10 mouse cellular contexts compared by ENCODE assay signal in genomic region chr1:20801682-20802390, GRCm38 (mm10). TPM values are rescaled to one million over a fixed set of nuclear protein-coding genes. Genes with fewer than 3 reads are reported as not detected.
A peak's percentile ranks its signal among the peaks of the same experiment; 100 is the strongest.
DNase-seq lines count a peak whose midpoint lies in the region; ATAC-seq and TF ChIP-seq lines count a peak whose summit lies in the region.
"Had no signal": no experiment of that assay in that cellular context is flagged by ENCODE, and none has a peak within 500 bp of the region (broad histone marks: within the 10 kb centered on the region; RNA-seq: fewer than 3 reads in every experiment).

No protein-coding gene starts in this region.

- H3K4me3 ChIP-seq in gastrocnemius, adult 2 months, result no peak overlapping the region
- no peak overlapping the region for H3K4me3 ChIP-seq in MEL (ENCODE audit: control insufficient read depth in 1 of 2, insufficient read depth in 1 of 2, low read depth in 2 of 2, low read length in 2 of 2)
- H3K4me3 ChIP-seq in forebrain, embryonic 14.5 days (ENCODE audit: low read depth, low read length), result no peak overlapping the region
- H3K4me3 ChIP-seq in layer of hippocampus, adult 2 months, result no peak overlapping the region
- no peak overlapping the region for H3K4me3 ChIP-seq in neural tube, embryonic 14.5 days (ENCODE audit: low read depth, low read length)
- H3K4me3 ChIP-seq: myocyte had no signal

- TF ChIP-seq RAD21 in MEL (IDR thresholded peaks at IDR 0.05; ENCODE audit: low read depth, low read length), result peak; percentile 11; the same call in 1 of the 2 replicates

- no peak for DNase-seq in gastrocnemius, adult 2 months
- DNase-seq in gastrocnemius, postnatal 14 days, result no peak
- DNase-seq in MEL (ENCODE audit: low read depth, low spot score), result peak; percentile 35
- DNase-seq in forebrain, embryonic 14.5 days (ENCODE audit: low spot score), result peak; percentile 91
- DNase-seq in layer of hippocampus, adult 2 months (ENCODE audit: low spot score in 2 of 2), result peak; percentile 56 to 70
- no peak for DNase-seq in urinary bladder, postnatal 4 days (ENCODE audit: low spot score in 2 of 2)
- DNase-seq in natural killer cell, adult 2 months (ENCODE audit: low spot score in 2 of 2), result no peak

- H3K27ac ChIP-seq in gastrocnemius, adult 2 months, result no peak overlapping the region
- no peak overlapping the region for H3K27ac ChIP-seq in MEL (ENCODE audit: control insufficient read depth, low read depth, low read length)
- 0 out of 2 replicates have a peak overlapping the region, but pooled peaks have one; percentile 33 for H3K27ac ChIP-seq in forebrain, embryonic 14.5 days (ENCODE audit: low read depth, low read length)
- H3K27ac ChIP-seq in layer of hippocampus, adult 2 months, result no peak overlapping the region
- H3K27ac ChIP-seq in neural tube, embryonic 14.5 days (ENCODE audit: low read depth, low read length), result peak overlapping the region; percentile 35; the same call in 1 of the 2 replicates

- no peaks in the 10 kb centered on the region for H3K9me3 ChIP-seq in MEL (replicated peaks; ENCODE audit: insufficient read depth, low read length)
- no peaks in the 10 kb centered on the region for H3K9me3 ChIP-seq in forebrain, embryonic 14.5 days (replicated peaks; ENCODE audit: control insufficient read depth, low read length)
- no peaks in the 10 kb centered on the region for H3K9me3 ChIP-seq in neural tube, embryonic 14.5 days (ENCODE audit: control insufficient read depth, low read length)

- intact Hi-C loops in gastrocnemius, adult 2 months (cut with DNase I), result loop anchor here (5.0 kb wide), 2 partner anchors 100 to 190 kb away; no protein-coding TSS in a partner anchor
- intact Hi-C loops in gastrocnemius, postnatal 14 days (cut with DNase I; ENCODE audit: low total_unique reads), result loop anchor here (10.0 kb wide), 1 partner anchor 187 kb away; the partner anchor contains the start of gene Pkhd1

- no peaks in the 10 kb centered on the region for H3K79me2 ChIP-seq in MEL (ENCODE audit: control insufficient read depth, insufficient read depth, low read length, poor library complexity)

- TF ChIP-seq POLR2A in MEL (IDR thresholded peaks at IDR 0.05; ENCODE audit: control insufficient read depth in 1 of 2, insufficient read depth in 1 of 2, low read depth in 1 of 2, low read length in 2 of 2, poor library complexity in 1 of 2), result no peak

- no peaks in the 10 kb centered on the region for H3K4me1 ChIP-seq in MEL (ENCODE audit: control insufficient read depth in 1 of 2, insufficient read depth in 2 of 2, low read length in 2 of 2)
- H3K4me1 ChIP-seq in forebrain, embryonic 14.5 days (ENCODE audit: control insufficient read depth, insufficient read depth, low read length), result no peaks in the 10 kb centered on the region
- no peaks in the 10 kb centered on the region for H3K4me1 ChIP-seq in neural tube, embryonic 14.5 days (ENCODE audit: control insufficient read depth, insufficient read depth, low read length)

- TF ChIP-seq CTCF in gastrocnemius, adult 2 months (IDR thresholded peaks at IDR 0.05), result peak; percentile 55
- TF ChIP-seq CTCF in MEL (IDR thresholded peaks at IDR 0.05 in 2 of 3, conservative IDR thresholded peaks at IDR 0.05 in 1 of 3; ENCODE audit: control insufficient read depth in 1 of 3, insufficient read depth in 1 of 3, low read depth in 2 of 3, low read length in 3 of 3, poor library complexity in 1 of 3, severe bottlenecking in 1 of 3), result peak in 1 of 3 experiments; percentile 39; a peak in 2 of 6 replicates
- peak; percentile 85 for TF ChIP-seq CTCF in layer of hippocampus, adult 2 months (conservative IDR thresholded peaks at IDR 0.05)

- no peak overlapping the region for H3K4me2 ChIP-seq in forebrain, embryonic 14.5 days (ENCODE audit: low read length)
- H3K4me2 ChIP-seq in neural tube, embryonic 14.5 days (ENCODE audit: low read depth, low read length), result no peak overlapping the region

- WGBS in forebrain, embryonic 14.5 days, result 78% methylated on average over 8 of the region's 8 CpGs
- 80% methylated on average over 8 of the region's 8 CpGs for WGBS in neural tube, embryonic 14.5 days

- H3K27me3 ChIP-seq in MEL (ENCODE audit: control insufficient read depth in 1 of 2, insufficient read depth in 2 of 2, low read length in 2 of 2), result no peaks in the 10 kb centered on the region
- H3K27me3 ChIP-seq in forebrain, embryonic 14.5 days (replicated peaks; ENCODE audit: control insufficient read depth, insufficient read depth, low read length), result no peaks in the 10 kb centered on the region
- H3K27me3 ChIP-seq in neural tube, embryonic 14.5 days (ENCODE audit: control insufficient read depth, insufficient read depth, low read length), result no peaks in the 10 kb centered on the region

- peak; percentile 80 for ATAC-seq in forebrain, embryonic 14.5 days
- peak; percentile 89 for ATAC-seq in neural tube, embryonic 14.5 days (ENCODE audit: low read depth)

- peaks cover 0 to 12% of the 10 kb centered on the region in 2 experiments; a peak in 2 of 4 replicates for H3K36me3 ChIP-seq in MEL (ENCODE audit: control insufficient read depth in 1 of 2, insufficient read depth in 2 of 2, low read length in 2 of 2)
- H3K36me3 ChIP-seq in forebrain, embryonic 14.5 days (ENCODE audit: control insufficient read depth, insufficient read depth, low read length), result peaks cover 41% of the 10 kb centered on the region
- no peaks in the 10 kb centered on the region for H3K36me3 ChIP-seq in neural tube, embryonic 14.5 days (ENCODE audit: control insufficient read depth, insufficient read depth, low read length)

- TF ChIP-seq EP300 in MEL (IDR thresholded peaks at IDR 0.05; ENCODE audit: low read depth in 1 of 2, low read length in 2 of 2), result no peak

- H3K9ac ChIP-seq in MEL (ENCODE audit: control insufficient read depth, low read depth, low read length, poor library complexity, severe bottlenecking), result no peak overlapping the region
- no peak overlapping the region for H3K9ac ChIP-seq in forebrain, embryonic 14.5 days (ENCODE audit: low read length)
- H3K9ac ChIP-seq in neural tube, embryonic 14.5 days (replicated peaks; ENCODE audit: low read depth, low read length), result no peak overlapping the region

TF ChIP-seq in MEL, 35 proteins besides CTCF, POLR2A, EP300 and RAD21:
- no peak for TF ChIP-seq POLR2AphosphoS2 (IDR thresholded peaks at IDR 0.05; ENCODE audit: low read length)
- TF ChIP-seq MEF2A (IDR thresholded peaks at IDR 0.05; ENCODE audit: extremely low read depth, insufficient replicate concordance, low read depth, low read length, poor library complexity, severe bottlenecking), result no peak
- peak; percentile 33 for TF ChIP-seq SMC3 (IDR thresholded peaks at IDR 0.05; ENCODE audit: low read depth, low read length)
- no peak for TF ChIP-seq NRF1 (IDR thresholded peaks at IDR 0.05; ENCODE audit: insufficient read depth, low read depth, low read length, poor library complexity, severe bottlenecking)

RNA-seq across cellular contexts. Expression of gene Il17f, which starts 11.4 kb away (rescaled TPM):
- total RNA-seq in gastrocnemius, adult 2 months (2021), result not detected
- not detected for total RNA-seq in gastrocnemius, postnatal 14 days (2021)
- not detected in 2 replicates for total RNA-seq in MEL (2012; rRNA removed)
- polyA plus RNA-seq in MEL (2012; ENCODE audit: insufficient read depth in 1 of 2, insufficient read length in 2 of 2, low read depth in 1 of 2, low replicate concordance in 2 of 2, missing spikeins in 1 of 2), result not detected
- not detected in 2 replicates for polyA plus RNA-seq in forebrain, embryonic 14.5 days (2014; fragmentation: Nextera tagmentation; extraction: Ambion mirVana)
- total RNA-seq in layer of hippocampus, adult 2 months (2021), result under 1 TPM; 0.39 to 0.46 TPM
- polyA plus RNA-seq in neural tube, embryonic 14.5 days (2014; fragmentation: Nextera tagmentation; extraction: Ambion mirVana), result not detected in 2 replicates
- total RNA-seq: heart, postnatal 14 days had no signal
- polyA plus RNA-seq: myocyte had no signal

RNA-seq across cellular contexts. Expression of gene Mcm3, which starts 18.3 kb away (rescaled TPM):
- total RNA-seq in gastrocnemius, adult 2 months (2021), result 1 to 10 TPM; 2.6 to 3.0 TPM
- 1 to 10 TPM; 5.4 to 8.7 TPM for total RNA-seq in gastrocnemius, postnatal 14 days (2021)
- total RNA-seq in MEL (2012; rRNA removed), result 182 and 189 TPM in 2 replicates
- polyA plus RNA-seq in MEL (2012; ENCODE audit: insufficient read depth in 1 of 2, insufficient read length in 2 of 2, low read depth in 1 of 2, low replicate concordance in 2 of 2, missing spikeins in 1 of 2), result 100 to 1,000 TPM; 204 to 267 TPM
- polyA plus RNA-seq in forebrain, embryonic 14.5 days (2014; fragmentation: Nextera tagmentation; extraction: Ambion mirVana), result 64.0 and 79.4 TPM in 2 replicates
- 1 to 10 TPM; 4.0 to 5.0 TPM for total RNA-seq in layer of hippocampus, adult 2 months (2021)
- polyA plus RNA-seq in neural tube, embryonic 14.5 days (2014; fragmentation: Nextera tagmentation; extraction: Ambion mirVana), result 10.4 and 16.7 TPM in 2 replicates

Comparison
In these comparisons a context has a peak if more than half of its experiments do, and no peak if none do; other contexts are left out.
1. DNase-seq: peak in MEL (single experiment), forebrain, embryonic 14.5 days (single experiment) and layer of hippocampus, adult 2 months (2 of 2); none in gastrocnemius, adult 2 months (single experiment), gastrocnemius, postnatal 14 days (single experiment), urinary bladder, postnatal 4 days (0 of 2) and natural killer cell, adult 2 months (0 of 2).
2. H3K27ac ChIP-seq: peak in forebrain, embryonic 14.5 days (single experiment) and neural tube, embryonic 14.5 days (single experiment); none in gastrocnemius, adult 2 months (single experiment), MEL (single experiment) and layer of hippocampus, adult 2 months (single experiment).
3. RNA of gene Mcm3, which starts 18.3 kb away (total RNA-seq): 182 to 189 TPM in MEL; 5.4 to 8.7 TPM in gastrocnemius, postnatal 14 days, 4.0 to 5.0 TPM in layer of hippocampus, adult 2 months and 2.6 to 3.0 TPM in gastrocnemius, adult 2 months; every median in the first group is over 10 times any median in the second.